Mouse (Mus musculus) 416B (cell line): Measurements from ENCODE around the gene Tns1.
A peak's percentile ranks its signal among the peaks of the same experiment; 100 is the strongest.

Experiments used
- DNase-seq: peaks from one replicate; pipeline ENCODE4 v3.0.0; 2011; ENCODE audit warnings: low read depth

Gene Tns1

DNA sequence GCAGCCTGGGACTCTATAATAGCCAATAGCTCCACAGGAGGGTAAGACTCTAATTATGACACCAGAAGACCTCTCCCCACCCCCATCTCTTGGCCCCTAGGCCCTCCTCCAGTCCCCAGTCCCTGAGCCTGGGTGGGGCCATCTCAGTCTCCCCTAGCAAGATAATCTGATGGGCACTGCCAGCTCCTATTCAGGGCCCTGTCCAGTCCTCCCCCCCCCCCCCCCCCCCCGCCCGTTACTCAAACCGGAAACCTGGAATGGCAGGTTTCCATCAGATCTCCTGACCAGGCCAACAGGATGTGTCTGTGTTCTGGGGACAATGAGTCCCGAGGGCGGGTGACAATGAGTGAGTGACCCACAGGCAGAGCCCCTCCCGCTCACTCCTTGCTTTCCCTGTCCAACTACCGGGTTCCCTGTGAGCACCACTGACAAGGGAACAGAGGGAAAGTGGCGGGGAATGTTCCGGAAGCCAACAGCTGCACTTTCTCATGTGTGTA, 136.5 kb downstream of the Tns1 start:
- DNase-seq = no peak

DNA sequence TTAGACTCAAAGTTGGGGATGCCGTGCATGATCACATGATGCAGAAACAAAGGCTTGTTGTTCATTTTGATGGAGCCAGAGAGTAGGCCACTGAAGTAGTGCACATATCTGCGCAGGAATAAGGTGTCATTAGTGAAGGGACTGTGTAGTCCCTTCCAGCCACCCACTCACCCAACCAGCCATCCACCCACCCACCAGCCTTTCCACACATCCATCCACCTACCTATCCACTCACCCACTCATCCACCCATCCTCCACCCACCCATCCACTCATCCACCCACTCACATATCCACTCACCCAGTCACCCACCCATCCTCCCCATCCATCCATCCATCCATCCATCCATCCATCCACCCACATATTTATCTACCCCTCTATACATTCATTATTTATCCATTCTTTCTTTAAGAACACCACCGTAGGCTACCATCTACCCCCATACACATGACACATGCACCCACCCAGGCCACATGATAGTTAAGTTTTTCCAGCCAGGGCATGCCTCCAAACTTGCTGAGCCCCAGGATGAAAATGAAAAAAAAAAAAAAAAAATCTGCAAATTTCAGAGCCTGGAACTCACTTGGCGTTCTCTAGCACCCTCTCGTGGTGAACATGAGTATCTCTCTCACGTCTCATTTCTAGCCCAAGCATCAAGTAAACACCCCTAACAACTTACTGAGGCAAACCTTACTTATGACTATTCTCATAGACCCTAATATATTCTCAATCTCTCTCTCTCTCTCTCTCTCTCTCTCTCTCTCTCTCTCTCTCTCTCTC, 137.8 kb downstream of the Tns1 start:
- DNase-seq = peak; percentile 72

DNA sequence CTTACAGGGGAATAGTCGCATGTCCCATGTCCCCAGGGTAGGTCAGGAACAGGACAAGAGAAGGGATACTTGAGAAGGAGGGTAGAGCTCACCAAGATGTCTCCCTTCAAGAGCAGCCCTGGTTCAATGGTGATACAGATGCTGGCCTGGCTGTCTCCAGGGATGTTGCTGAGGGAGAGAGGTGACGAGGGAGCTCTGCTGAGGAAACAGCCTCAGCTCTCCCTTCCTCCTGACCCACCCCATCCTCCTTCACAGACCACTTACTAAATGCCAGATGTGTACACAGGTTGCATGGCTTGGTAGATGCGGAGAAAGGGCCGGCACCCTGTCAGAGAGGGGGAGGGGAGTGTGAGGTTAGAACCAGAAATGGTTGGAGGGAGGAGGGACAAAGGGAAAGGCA, 138.6 kb downstream of the Tns1 start:
- no peak for DNase-seq

DNA sequence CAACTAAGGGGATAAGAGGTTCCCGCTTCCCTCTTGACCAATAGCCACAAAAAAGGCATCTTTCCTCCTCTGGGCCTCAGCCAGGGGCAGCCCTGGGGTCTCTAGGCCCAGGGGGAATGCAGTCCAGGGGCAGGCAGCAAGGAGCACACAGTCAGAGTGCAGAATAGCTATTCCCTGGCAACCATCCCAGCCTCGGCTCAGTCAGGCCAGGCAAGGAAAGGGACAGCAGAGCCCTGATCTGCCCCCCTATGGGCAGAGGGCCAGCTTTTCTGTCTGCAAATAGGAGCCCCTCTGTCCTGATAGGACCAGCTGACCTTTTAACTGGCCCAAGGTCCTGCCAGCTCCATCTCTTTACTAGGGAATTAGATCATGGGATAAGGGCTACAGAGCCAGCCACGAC, 145.0 kb downstream of the Tns1 start:
- no peak for DNase-seq

DNA sequence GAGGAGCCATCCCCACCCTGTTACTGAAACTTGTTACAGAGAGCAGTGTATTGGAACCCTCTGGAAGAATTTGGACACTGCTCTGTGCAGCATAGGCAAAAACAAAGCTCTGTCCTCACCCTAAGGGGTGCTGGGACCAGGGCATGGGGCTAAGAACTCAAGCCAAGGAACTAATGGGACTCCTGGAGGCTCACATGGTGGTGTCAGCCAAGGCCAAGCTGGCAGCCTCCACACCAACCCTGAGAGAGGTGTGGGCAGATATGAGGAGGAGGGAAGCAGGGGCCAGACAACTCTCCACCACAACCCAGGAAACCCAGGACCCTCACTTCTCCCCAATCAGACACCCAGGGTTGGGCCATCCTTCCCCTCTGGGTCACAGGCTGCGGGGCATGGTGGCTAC, 145.7 kb downstream of the Tns1 start:
- DNase-seq = peak; percentile 8

DNA sequence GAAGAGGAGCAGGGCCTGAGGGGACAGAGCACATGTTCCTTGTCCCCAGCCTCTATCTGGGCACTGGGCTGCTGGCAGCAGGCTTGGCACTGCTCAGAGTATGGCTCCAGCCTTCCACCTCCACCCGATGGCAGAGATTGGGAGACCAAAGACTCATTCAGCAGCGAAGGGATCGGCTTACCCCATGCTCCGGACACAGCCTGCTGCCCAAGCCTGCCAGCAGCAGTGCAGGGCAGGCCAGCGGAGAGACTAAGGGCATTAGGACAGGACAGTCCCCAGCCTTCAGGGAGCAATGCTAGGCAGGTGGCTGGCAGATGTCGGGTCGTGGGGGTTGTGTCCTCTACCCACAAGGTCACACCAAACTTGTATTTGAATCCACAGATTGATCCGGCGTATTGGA, 150.3 kb downstream of the Tns1 start:
- DNase-seq = no peak

DNA sequence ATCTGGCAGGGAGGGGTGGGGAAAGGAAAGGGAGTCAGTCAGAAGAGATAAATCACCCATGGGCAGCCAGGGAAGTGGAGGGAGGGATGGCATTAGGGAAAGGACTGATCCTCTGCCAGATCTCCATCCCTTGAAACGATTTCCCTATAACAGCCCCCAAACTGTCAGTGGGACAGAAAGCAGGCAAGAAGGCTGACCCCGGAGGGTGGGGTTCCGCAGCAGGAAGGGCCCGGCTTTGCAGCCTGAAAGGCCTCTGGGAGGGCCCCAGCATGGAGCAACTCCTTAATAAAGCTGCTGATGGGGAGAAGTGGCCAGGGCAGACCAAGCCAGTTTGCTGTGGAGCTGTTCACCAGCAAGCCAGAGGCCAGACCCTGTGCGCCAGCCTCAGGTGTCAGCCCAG, 151.5 kb downstream of the Tns1 start:
- DNase-seq = no peak

DNA sequence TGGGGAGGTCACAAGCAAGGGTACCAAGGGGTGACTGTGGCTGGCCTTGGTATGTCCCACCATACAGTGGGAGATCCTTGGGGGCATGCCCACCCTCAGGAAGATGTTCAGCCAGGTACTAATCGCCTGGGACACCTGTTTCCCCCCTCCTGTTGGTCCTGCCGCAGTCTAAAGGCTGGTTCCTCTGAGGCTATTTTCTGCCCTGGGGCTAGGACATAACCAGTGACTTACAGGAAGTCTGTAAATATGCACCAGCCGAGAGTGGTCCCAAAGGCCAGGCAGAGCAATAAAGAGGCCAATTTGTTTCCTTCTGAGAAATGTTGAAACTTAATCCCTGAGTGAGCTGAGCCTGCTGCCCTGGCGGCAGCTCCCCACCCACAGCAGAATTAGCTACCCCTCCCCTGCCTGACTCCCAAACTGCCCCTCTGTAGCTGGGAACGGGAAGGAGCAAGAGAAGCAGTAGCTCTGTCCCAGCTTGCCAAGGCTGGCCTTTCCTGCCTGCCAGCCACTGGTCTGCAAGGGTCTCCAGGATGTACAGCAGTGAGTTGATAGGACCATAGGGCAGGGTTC, 154.0 kb downstream of the Tns1 start:
- no peak for DNase-seq

DNA sequence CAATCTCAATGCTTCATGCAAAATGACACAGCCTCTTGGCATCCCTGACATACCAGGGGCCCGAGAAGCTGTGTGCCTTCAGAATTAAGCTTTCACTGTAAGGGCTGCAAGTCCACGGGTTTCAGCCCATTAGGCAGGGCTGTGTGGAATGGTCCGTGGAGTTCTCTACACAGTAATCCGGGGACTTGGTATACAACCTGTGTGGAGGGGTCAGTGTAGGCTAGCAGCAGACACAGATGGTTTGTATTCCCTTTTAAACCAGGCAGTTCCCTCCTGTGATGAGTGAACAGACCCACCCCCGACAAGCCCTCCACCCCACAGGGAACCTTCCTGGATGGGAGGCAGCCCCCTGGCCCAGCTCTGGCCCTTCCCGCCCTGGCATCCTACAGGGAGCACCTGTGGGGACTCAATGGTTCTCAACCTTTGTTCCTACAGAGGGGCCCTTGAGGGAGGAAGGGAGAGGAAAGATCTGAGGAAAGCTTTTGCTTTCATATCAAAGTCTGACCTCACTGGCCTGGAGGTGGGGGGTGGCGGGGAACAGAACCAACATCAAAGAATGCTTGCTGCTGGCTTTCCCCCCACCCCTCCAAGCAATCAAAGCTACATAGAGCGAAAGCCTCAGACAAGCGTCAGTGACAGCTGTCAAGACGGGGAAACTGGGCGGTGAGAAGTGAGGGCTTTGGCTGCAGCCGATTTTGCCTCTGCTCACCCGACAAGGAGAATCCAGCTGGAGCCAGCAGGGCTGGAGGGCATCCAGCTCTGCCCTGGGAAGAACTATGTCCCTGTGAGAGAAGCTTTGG, 155.3 kb downstream of the Tns1 start:
- no peak for DNase-seq

DNA sequence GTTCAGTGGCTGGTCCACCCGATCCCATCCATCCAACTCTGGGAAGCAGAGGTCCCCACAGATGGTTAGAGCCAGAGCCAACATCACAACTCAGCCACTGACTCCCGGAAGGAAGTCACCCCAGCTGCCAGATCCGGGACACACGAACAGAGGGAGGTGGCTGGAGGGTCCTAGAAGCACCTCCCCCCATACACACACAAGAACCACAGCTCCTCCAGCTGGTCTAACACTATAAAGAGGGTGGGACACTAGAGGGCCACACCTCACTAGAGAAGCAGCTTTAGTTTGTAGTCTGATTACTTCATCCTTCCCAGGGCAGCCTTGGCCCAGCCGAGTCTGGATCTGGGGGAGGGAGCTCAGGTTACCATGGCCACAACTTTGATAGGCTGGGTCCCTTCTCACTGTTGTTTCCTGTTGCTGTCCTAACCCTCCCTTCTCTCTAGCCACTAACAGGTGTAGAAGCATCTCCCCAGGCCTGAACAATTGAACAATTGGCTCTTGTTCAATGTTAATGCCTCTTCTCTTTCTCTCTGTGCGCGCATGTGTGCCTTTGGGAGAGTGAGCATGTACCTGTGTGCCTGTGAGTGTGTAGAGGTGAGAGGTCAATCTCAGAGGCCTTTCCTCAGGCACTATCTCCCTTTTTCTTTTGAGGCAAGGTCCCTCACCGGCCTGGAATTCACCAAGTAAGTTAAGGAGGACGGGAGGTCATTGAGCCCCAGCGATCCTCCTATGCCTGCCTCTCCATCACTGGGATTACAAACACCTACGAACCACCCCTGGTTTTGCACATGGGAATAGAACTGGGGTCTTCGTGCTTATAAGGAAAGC, 157.6 kb downstream of the Tns1 start:
- peak; percentile 9 for DNase-seq

DNA sequence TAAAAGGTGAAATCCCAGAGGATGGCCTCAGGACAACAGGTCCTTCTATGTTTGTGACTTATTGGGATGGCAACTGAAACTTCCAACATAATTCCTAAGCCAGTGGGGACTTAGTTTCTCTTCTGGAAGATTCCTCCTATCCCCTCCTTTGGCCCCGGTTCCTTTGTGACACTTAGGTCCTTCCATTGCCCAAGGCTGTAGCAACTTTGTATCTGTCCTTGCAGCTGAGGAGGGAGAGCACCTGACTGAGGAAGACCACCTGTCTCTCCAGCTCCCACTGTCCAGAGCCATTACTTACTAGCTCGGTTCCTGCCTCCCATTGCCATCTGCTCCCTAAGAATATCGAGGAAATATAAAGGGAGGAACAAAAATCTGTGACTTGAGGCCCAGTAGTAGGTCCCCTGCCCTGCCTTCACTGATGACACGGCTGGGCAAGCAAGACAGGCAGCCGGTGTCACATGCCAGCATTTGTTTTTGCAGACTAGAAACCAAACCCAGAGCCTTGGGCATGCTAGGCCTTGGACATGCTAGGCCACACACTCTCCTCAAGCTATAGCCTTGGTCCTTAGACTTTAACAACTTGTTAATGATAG, 160.0 kb downstream of the Tns1 start:
- DNase-seq = no peak

DNA sequence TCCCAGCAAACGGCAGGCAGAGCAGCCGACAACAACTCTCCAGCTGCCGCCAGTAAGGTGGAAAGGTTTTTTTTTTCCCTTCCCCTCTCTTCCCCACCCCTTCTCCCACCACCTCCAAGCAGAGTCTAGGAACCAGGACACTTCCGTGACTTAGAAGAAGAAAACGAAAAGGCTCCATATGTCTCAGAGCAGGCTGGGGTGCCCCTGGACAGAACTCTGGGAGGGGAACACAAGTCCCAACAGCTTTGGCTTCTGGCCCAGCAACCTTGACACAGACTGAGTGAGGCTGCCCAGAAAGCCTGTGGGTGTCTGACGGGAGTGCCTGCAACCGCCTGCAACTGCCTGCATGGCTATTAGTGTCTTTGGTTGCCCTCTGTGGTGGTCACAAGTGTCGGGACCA, 160.6 kb downstream of the Tns1 start:
- no peak for DNase-seq

DNA sequence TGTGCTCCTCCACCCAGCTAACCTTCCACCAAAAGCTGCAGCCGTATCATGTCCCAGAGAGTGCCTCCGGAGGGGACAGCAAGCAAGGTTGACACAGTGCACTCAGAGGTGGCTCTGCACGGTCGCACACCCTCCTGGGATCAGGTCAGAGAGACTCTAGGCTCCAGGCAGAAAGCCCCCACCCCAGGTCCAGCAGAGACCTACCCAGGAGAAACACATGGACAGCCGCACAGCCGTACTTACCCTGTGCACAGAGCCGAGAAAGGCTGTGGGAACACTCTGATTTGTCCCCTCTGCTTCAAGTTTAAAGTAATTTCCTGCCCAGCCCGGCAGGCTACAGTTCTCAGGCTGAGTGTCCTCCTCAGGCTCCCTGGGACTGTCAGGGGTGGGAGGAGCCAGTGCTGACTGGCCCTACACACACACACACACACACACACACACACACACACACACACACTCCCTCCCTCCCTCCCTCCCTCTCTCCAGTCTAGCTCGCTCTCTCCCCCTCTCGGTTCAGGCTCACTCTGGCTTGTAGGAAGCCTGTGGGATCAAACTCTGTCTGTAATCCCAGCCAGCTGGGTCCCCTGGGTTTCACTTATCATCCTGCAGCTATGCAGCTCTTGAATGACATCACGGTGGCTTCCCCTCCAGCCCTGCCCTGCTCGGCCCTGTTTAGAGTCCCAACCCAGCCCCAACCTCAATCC, 161.4 kb downstream of the Tns1 start:
- DNase-seq = peak; percentile 22

DNA sequence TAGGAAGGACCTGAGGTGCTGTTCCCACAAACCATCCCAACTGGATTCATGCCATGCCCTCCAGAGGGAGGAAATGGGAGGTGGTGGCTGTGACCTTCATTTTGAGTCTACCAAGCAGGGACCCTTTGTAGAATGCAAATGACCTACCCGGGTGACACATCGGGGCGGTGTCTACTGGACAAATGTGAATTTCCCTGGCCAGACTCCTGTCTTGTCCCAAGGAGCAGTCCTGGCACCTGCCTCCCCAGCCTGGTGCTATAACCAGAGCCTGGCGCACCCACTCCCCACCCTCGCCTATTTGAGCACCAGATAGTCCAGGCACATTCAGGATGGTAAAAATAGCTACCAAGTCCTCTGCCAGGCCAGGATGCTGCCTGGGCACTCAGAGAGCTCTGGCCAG, 162.2 kb downstream of the Tns1 start:
- DNase-seq = no peak

DNA sequence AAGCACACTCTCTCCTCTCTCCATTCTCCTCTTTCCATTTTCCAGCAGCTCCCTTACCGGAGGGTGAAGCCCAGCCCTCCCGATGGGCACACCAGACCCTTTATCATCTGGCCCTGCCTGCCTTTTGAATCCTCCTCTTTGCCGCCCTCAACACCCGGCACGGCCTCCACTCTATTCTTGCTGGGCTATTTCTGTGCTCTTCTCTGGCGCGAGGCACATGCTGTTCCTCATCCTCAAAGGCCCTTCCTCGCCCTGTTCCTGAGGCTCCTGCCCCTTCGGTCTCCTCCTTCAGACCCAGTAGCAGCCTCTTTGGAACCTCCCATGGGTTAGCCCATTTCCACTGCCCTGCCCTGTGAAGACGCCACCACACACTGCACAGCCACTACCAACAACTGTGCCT, 164.5 kb downstream of the Tns1 start:
- DNase-seq = no peak

DNA sequence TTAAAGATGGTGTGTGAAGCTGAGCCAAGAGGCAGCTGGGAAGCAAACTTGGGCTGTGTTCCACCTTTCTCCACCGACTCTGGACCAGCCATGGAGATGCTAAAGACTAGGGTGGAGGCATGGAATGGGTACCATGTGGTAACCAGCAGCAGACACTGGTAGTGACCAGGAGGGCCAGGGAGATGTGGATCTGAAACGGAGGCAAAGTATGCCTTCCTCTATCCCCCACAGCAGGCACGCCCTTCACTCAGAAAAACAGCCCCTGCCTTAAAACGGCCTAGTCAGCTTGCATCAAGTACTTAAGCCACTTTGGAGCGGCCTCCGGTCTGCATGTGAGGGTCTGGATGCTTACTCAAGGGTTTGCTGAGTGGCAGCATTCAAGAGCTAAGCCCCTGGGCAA, 164.9 kb downstream of the Tns1 start:
- DNase-seq = no peak

DNA sequence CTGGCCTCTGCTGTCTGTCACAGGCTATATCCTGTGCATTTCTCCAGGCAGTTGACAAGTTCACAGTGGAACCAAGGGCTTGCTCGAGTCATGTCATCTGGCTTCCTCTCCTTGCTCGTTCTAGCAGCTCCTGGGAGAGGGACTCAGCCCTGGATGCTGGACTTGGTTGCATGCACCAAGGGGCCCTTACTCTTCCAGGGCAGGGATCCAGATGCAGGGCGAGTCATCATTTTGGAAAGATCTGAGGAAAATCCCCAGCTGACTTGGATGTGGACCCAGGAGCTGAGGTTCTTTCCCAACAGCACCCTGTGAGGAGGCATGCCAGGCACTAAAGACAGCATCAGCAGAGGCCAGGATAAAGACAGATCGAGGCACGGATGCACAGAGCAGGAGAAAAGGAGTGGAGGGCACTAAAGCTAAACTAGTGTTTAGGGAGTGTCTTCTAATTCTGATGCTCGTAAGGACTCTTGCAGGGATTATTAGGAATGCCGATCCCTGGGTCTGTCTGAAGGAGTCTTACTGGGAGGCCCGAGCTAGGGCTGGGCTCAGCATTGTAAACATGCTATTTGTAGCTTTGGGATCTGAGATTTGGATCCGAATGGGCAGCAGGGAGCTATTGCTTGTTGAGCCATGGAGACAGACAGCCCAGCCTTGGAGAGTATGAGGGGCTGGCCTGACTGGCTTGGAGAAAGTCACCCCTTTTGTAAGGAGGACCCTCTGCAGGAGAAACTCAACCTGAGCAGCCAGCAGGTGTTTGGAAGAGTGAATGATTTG, 165.9 kb downstream of the Tns1 start:
- no peak for DNase-seq

DNA sequence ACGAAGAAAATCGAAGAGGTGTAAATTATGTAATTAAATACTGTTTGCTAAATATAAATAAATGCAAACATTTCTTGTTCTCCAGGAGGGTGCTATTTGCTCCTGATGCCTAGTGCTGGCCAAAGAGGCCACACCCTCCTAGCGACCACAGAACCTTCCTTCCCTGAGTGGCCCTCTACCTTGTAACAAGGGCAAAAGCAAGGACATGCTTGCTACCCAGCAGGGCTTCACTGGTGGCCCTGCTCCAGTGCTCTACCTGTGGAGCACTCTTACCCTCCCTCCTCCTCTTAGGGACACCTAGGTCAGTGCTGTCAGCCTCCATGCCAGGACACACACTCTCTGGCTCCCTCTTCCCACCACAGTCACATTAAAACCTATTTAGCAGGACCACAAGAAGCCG, 166.8 kb downstream of the Tns1 start:
- no peak for DNase-seq

DNA sequence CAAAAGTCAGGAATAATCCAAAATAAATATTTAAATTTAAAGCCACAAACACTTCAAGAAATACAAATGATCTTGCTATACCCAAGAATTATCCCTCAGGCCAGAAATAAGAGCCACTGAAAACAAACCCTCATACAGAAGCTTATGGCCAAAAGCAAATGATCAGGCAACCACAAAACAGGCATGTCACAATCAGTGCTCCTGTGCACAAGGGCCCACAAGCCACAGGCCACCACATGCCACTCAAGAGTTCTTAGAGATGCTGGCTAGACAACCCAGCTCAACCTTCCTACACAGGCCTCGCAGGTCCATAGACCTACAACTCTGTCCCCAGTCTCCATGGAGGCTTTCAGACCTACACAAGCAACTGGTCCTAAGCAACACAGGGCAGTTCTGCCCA, 167.9 kb downstream of the Tns1 start:
- peak; percentile 36 for DNase-seq

DNA sequence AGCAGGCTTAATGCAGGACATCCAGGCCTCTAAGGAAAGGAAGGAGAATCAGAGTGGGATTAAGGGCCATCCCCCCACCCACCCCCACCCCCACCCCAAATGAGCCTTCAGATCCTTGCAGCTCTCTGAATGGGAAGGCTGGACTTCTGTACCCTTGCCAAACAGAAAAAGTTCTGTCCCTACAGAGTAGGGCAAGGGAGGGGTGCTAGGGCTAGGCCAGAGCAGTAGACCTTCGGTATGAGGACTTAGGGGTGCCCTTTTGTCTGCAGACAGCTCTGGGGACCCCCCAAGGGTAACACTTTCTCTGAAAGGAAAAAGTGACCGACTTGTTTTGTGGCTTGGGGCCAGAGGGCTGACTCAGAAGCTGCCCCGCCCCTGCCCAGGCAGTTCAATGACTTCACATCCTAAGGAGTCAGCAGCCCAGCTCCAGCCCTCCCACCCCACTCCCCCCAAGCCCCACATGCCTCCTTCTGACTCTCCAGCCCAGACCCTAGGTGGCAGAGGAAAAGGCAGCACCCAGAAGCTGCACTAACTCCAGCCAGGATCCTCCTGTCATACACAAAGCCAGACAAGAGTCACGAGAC, 168.9 kb downstream of the Tns1 start:
- peak; percentile 33 for DNase-seq
